9 mouse cellular contexts compared by ENCODE assay signal in genomic region chr1:106231805-106232459, GRCm38 (mm10).
DNase-seq lines count a peak whose midpoint lies in the region; ATAC-seq and TF ChIP-seq lines count a peak whose summit lies in the region.
"Had no signal": no experiment of that assay in that cellular context is flagged by ENCODE, and none has a peak within 500 bp of the region (broad histone marks: within the 10 kb centered on the region; RNA-seq: fewer than 3 reads in every experiment).

No protein-coding gene starts in this region.

- H3K9me3 ChIP-seq in forebrain, embryonic 15.5 days, result no peaks in the 10 kb centered on the region
- H3K9me3 ChIP-seq in forebrain, embryonic 12.5 days, result no peaks in the 10 kb centered on the region
- H3K9me3 ChIP-seq in midbrain, embryonic 13.5 days, result no peaks in the 10 kb centered on the region
- H3K9me3 ChIP-seq: liver, embryonic 13.5 days had no signal

- 42% methylated on average over 3 of the region's 3 CpGs for WGBS in forebrain, embryonic 15.5 days
- 75% methylated on average over 3 of the region's 3 CpGs for WGBS in forebrain, embryonic 12.5 days
- 80% methylated on average over 3 of the region's 3 CpGs for WGBS in midbrain, embryonic 13.5 days

- no peak for DNase-seq in left cerebral cortex, adult 2 months (ENCODE audit: extremely low spot score in 1 of 2, low spot score in 2 of 2)
- DNase-seq in left cerebral cortex, postnatal 10 days (ENCODE audit: extremely low spot score in 1 of 2, low spot score in 2 of 2), result no peak
- DNase-seq in heart, adult 8-10 months (ENCODE audit: low spot score), result peak; percentile 77
- DNase-seq in ovary, adult 18-20 months (ENCODE audit: low spot score), result no peak
- DNase-seq: liver, embryonic 13.5 days had no signal

- H3K36me3 ChIP-seq in forebrain, embryonic 15.5 days, result no peaks in the 10 kb centered on the region
- H3K36me3 ChIP-seq in forebrain, embryonic 12.5 days (replicated peaks), result no peaks in the 10 kb centered on the region
- H3K36me3 ChIP-seq in midbrain, embryonic 13.5 days, result no peaks in the 10 kb centered on the region
- H3K36me3 ChIP-seq: liver, embryonic 13.5 days had no signal

- no peak overlapping the region for H3K4me3 ChIP-seq in forebrain, embryonic 15.5 days
- no peak overlapping the region for H3K4me3 ChIP-seq in forebrain, embryonic 12.5 days (replicated peaks)
- no peak overlapping the region for H3K4me3 ChIP-seq in left cerebral cortex, adult 2 months
- no peak overlapping the region for H3K4me3 ChIP-seq in midbrain, embryonic 13.5 days (replicated peaks)
- H3K4me3 ChIP-seq: liver, embryonic 13.5 days had no signal

- no peak overlapping the region for H3K4me2 ChIP-seq in forebrain, embryonic 15.5 days (replicated peaks)
- no peak overlapping the region for H3K4me2 ChIP-seq in forebrain, embryonic 12.5 days
- no peak overlapping the region for H3K4me2 ChIP-seq in midbrain, embryonic 13.5 days (replicated peaks)
- H3K4me2 ChIP-seq: liver, embryonic 13.5 days had no signal

- peaks cover 15% of the 10 kb centered on the region; the same call in 1 of the 2 replicates for H3K4me1 ChIP-seq in forebrain, embryonic 15.5 days
- H3K4me1 ChIP-seq in forebrain, embryonic 12.5 days, result no peaks in the 10 kb centered on the region; the same call in 1 of the 2 replicates
- 0 out of 2 replicates have a peak, but pooled peaks cover 3% of the 10 kb centered on the region for H3K4me1 ChIP-seq in midbrain, embryonic 13.5 days (replicated peaks)
- H3K4me1 ChIP-seq: liver, embryonic 13.5 days had no signal

- ATAC-seq in forebrain, embryonic 15.5 days (replicated peaks), result peak; percentile 87
- no peak; the same call in 1 of the 2 replicates for ATAC-seq in forebrain, embryonic 12.5 days (ENCODE audit: low FRiP score)
- 0 out of 2 replicates have a peak, but pooled peaks have one; percentile 27 for ATAC-seq in midbrain, embryonic 13.5 days
- no peak for ATAC-seq in megakaryocyte-erythroid progenitor cell, adult 5-6 weeks (replicated peaks; ENCODE audit: low FRiP score, low TSS enrichment, poor library complexity, severe bottlenecking)

- H3K27ac ChIP-seq in forebrain, embryonic 15.5 days (replicated peaks), result no peak overlapping the region
- no peak overlapping the region for H3K27ac ChIP-seq in forebrain, embryonic 12.5 days
- peak overlapping the region; percentile 4 for H3K27ac ChIP-seq in left cerebral cortex, adult 2 months
- no peak overlapping the region for H3K27ac ChIP-seq in midbrain, embryonic 13.5 days
- H3K27ac ChIP-seq: liver, embryonic 13.5 days had no signal

- H3K9ac ChIP-seq in forebrain, embryonic 15.5 days (replicated peaks), result no peak overlapping the region
- no peak overlapping the region for H3K9ac ChIP-seq in forebrain, embryonic 12.5 days
- H3K9ac ChIP-seq in midbrain, embryonic 13.5 days (replicated peaks), result no peak overlapping the region
- H3K9ac ChIP-seq: liver, embryonic 13.5 days had no signal

- no peak for TF ChIP-seq CTCF in left cerebral cortex, adult 2 months (IDR thresholded peaks at IDR 0.05)

- no peaks in the 10 kb centered on the region for H3K27me3 ChIP-seq in forebrain, embryonic 15.5 days
- H3K27me3 ChIP-seq in forebrain, embryonic 12.5 days, result no peaks in the 10 kb centered on the region
- H3K27me3 ChIP-seq in midbrain, embryonic 13.5 days, result no peaks in the 10 kb centered on the region
- H3K27me3 ChIP-seq: liver, embryonic 13.5 days had no signal

- intact Hi-C loops in left cerebral cortex, adult 2 months (cut with DNase I), result loop anchor here (5.0 kb wide), 1 partner anchor 60 kb away; the partner anchor contains the start of gene Phlpp1
- intact Hi-C loops in left cerebral cortex, postnatal 10 days (cut with DNase I), result no loop called here

Comparison
In these comparisons a context has a peak if more than half of its experiments do, and no peak if none do; other contexts are left out.
1. ATAC-seq: peak in forebrain, embryonic 15.5 days (single experiment) and midbrain, embryonic 13.5 days (single experiment); none in forebrain, embryonic 12.5 days (single experiment) and megakaryocyte-erythroid progenitor cell, adult 5-6 weeks (single experiment).